Mouse (Mus musculus): ENCODE measurements at regions not wholly inside any gene's neighbourhood (a gene's known extent, or its start where the extent isn't known, plus 50 kb on each side); places are given as distances from the start of the nearest gene placed in this dataset.
"Not testable (repeated sequence)": the region's sequence is repeated elsewhere in the genome, so short reads cannot be mapped to it uniquely, and the experiment has no call there.

- H3K4me1 ChIP-seq (replicated peaks): no peaks in the 10 kb centered on the region
- H3K27me3 ChIP-seq: no peaks in the 10 kb centered on the region
- 79% methylated on average over 1 of the region's 1 CpGs for WGBS
- ATAC-seq (replicated peaks; ENCODE audit: insufficient number of reproducible peaks, insufficient read depth, low FRiP score, low read depth): no peak
- H3K9me3 ChIP-seq (replicated peaks): no peaks in the 10 kb centered on the region
- no peaks in the 10 kb centered on the region for H3K36me3 ChIP-seq
- no peak overlapping the region for H3K27ac ChIP-seq
- H3K9ac ChIP-seq: no peak overlapping the region
- H3K4me3 ChIP-seq: no peak overlapping the region
- H3K4me2 ChIP-seq: no peak overlapping the region
These were observed 95.7 kb downstream of the Mfap3l start for GRCm38 (mm10) chr8:60728339-60728738.

GRCm38 (mm10) chr8:60732545-60732944, 99.9 kb downstream of the Mfap3l start:
- Histone ChIP-seq H3K4me3 (no peak overlapping the region), H3K9ac (no peak overlapping the region), H3K27me3 (no peaks in the 10 kb centered on the region), H3K36me3 (no peaks in the 10 kb centered on the region), H3K9me3 (replicated peaks) (no peaks in the 10 kb centered on the region), H3K4me1 (replicated peaks) (no peaks in the 10 kb centered on the region), H3K4me2 (no peak overlapping the region), H3K27ac (no peak overlapping the region)
- 81% methylated on average over 2 of the region's 2 CpGs for WGBS
- no peak for ATAC-seq (replicated peaks; ENCODE audit: insufficient number of reproducible peaks, insufficient read depth, low FRiP score, low read depth)

- Histone ChIP-seq H3K27ac (no peak overlapping the region), H3K27me3 (no peaks in the 10 kb centered on the region), H3K4me2 (no peak overlapping the region), H3K4me3 (no peak overlapping the region), H3K9ac (no peak overlapping the region), H3K36me3 (no peaks in the 10 kb centered on the region), H3K4me1 (replicated peaks) (no peaks in the 10 kb centered on the region), H3K9me3 (replicated peaks) (no peaks in the 10 kb centered on the region)
- ATAC-seq (replicated peaks; ENCODE audit: insufficient number of reproducible peaks, insufficient read depth, low FRiP score, low read depth): no peak
- 71% methylated on average over 3 of the region's 3 CpGs for WGBS
These were observed 103.3 kb downstream of the Mfap3l start for GRCm38 (mm10) chr8:60735961-60736360.

- H3K9ac ChIP-seq: no peak overlapping the region
These were observed 103.8 kb downstream of the Mfap3l start for GRCm38 (mm10) chr8:60736401-60736800.

GRCm38 (mm10) chr8:60736913-60737312, 104.3 kb downstream of the Mfap3l start:
- H3K36me3 ChIP-seq: no peaks in the 10 kb centered on the region
- H3K4me3 ChIP-seq: no peak overlapping the region
- H3K4me2 ChIP-seq: no peak overlapping the region
- WGBS: 67% methylated on average over 2 of the region's 2 CpGs
- H3K9me3 ChIP-seq (replicated peaks): no peaks in the 10 kb centered on the region
- no peak overlapping the region for H3K27ac ChIP-seq
- H3K27me3 ChIP-seq: no peaks in the 10 kb centered on the region
- no peak for ATAC-seq (replicated peaks; ENCODE audit: insufficient number of reproducible peaks, insufficient read depth, low FRiP score, low read depth)
- H3K9ac ChIP-seq: no peak overlapping the region
- H3K4me1 ChIP-seq (replicated peaks): no peaks in the 10 kb centered on the region

More at GRCm38 (mm10) chr8:60736401-60736800, 103.8 kb downstream of the Mfap3l start:
- Histone ChIP-seq H3K4me3 (no peak overlapping the region), H3K4me2 (no peak overlapping the region), H3K27ac (no peak overlapping the region), H3K4me1 (replicated peaks) (no peaks in the 10 kb centered on the region), H3K36me3 (no peaks in the 10 kb centered on the region), H3K27me3 (no peaks in the 10 kb centered on the region), H3K9me3 (replicated peaks) (no peaks in the 10 kb centered on the region)
- WGBS: 87% methylated on average over 9 of the region's 9 CpGs
- ATAC-seq (replicated peaks; ENCODE audit: insufficient number of reproducible peaks, insufficient read depth, low FRiP score, low read depth): no peak

GRCm38 (mm10) chr8:60737616-60738015, 105.0 kb downstream of the Mfap3l start:
- Histone ChIP-seq H3K4me2 (no peak overlapping the region), H3K9me3 (replicated peaks) (no peaks in the 10 kb centered on the region), H3K36me3 (no peaks in the 10 kb centered on the region), H3K27me3 (no peaks in the 10 kb centered on the region), H3K4me1 (replicated peaks) (no peaks in the 10 kb centered on the region), H3K4me3 (no peak overlapping the region), H3K27ac (no peak overlapping the region), H3K9ac (no peak overlapping the region)
- 88% methylated on average over 1 of the region's 1 CpGs for WGBS
- ATAC-seq (replicated peaks; ENCODE audit: insufficient number of reproducible peaks, insufficient read depth, low FRiP score, low read depth): no peak

DNA sequence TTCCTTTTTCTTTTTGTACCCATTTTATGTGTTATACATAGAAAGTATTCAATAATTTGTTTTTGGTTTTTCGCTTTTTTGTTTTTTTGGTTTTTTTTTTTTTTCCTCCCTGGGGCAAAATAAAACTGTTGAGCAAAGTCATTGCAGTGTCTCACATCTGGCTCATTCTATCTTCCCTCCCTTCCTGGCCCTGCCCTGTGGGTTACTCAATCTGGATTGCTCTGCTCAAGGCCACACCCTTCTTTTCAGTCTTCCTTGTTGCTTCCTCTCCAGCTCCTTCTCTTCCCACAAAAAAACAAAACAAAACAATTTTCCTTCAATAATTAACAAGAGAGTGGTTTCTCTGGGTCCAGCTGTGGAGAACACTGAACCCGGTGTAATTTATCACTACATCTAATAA, 113.2 kb downstream of the Mfap3l start:
- H3K4me1 ChIP-seq (replicated peaks): no peaks in the 10 kb centered on the region
- no peak overlapping the region for H3K4me3 ChIP-seq
- no peaks in the 10 kb centered on the region for H3K9me3 ChIP-seq (replicated peaks)
- no peak overlapping the region for H3K4me2 ChIP-seq
- H3K9ac ChIP-seq: no peak overlapping the region
- H3K36me3 ChIP-seq: no peaks in the 10 kb centered on the region
- no peak for ATAC-seq (replicated peaks; ENCODE audit: insufficient number of reproducible peaks, insufficient read depth, low FRiP score, low read depth)
- no peaks in the 10 kb centered on the region for H3K27me3 ChIP-seq
- WGBS: 81% methylated on average over 2 of the region's 2 CpGs
- no peak overlapping the region for H3K27ac ChIP-seq

- ATAC-seq (replicated peaks; ENCODE audit: insufficient number of reproducible peaks, insufficient read depth, low FRiP score, low read depth): no peak
- no peak overlapping the region for H3K9ac ChIP-seq
- no peaks in the 10 kb centered on the region for H3K9me3 ChIP-seq (replicated peaks)
- no peaks in the 10 kb centered on the region for H3K4me1 ChIP-seq (replicated peaks)
- H3K4me2 ChIP-seq: no peak overlapping the region
- H3K27ac ChIP-seq: no peak overlapping the region
- 59% methylated on average over 3 of the region's 3 CpGs for WGBS
- H3K27me3 ChIP-seq: no peaks in the 10 kb centered on the region
- no peak overlapping the region for H3K4me3 ChIP-seq
- no peaks in the 10 kb centered on the region for H3K36me3 ChIP-seq
These were observed 113.9 kb downstream of the Mfap3l start for GRCm38 (mm10) chr8:60746486-60746885.

DNA sequence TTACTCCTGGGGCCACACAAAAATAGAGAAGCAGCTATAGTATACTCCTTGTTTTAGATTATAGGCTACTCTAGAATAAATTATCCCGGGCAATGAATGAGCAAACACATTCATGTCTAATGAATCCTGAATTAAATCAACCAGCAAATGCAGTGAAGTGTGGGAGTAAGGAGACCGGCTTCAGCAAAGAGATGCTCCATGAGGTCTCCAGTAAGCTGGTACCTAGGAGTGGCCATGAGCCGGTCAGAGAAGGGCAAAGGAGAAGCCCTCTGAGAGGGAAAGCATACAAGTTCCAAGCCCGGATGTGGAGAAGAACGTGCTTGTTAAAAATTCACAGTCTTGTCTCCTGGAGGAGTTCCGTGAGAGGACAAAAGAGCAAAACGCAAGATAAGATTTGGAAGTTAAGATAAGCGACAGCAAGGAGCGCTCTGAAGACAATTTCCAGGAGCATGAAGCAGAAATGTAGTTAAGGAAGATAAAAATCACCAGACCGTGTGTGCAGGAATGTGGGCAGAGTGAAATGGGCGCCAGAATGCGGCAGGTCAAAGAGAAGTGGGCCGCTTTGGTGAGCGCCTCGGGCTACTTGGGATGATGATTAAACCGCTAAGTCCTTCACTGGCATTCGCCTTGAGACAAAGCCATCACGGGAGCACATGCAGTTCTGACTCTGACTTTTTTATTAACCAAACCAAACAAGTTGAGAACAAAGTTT, 123.2 kb downstream of the Mfap3l start:
- no peaks in the 10 kb centered on the region for H3K27me3 ChIP-seq
- H3K4me1 ChIP-seq (replicated peaks): 0 out of 2 replicates have a peak, but pooled peaks cover 2% of the 10 kb centered on the region
- no peaks in the 10 kb centered on the region for H3K36me3 ChIP-seq
- no peak overlapping the region for H3K4me2 ChIP-seq
- H3K9me3 ChIP-seq (replicated peaks): no peaks in the 10 kb centered on the region
- H3K27ac ChIP-seq: no peak overlapping the region
- no peak overlapping the region for H3K4me3 ChIP-seq
- 56% methylated on average over 18 of the region's 18 CpGs for WGBS
- no peak overlapping the region for H3K9ac ChIP-seq
- ATAC-seq (replicated peaks; ENCODE audit: insufficient number of reproducible peaks, insufficient read depth, low FRiP score, low read depth): no peak

DNA sequence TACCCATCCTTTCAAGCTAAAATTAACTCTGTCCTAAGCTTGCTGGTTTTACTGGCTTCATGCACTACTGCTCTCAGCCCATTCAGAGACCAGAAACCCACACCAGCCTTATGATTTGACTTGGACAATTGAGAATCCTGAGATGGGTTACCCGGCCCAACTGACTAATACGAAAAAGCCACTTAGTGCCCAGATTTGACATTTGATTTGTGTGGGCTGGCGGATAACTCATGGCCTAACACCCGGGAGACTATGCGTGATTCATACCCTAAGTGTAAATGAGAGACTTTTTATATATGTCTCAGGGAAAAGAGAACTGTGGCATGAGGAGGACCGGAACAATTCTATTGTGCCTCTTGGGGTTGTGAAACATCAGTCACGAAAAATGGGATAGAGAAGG, 126.3 kb upstream of the Hpf1 start:
- no peaks in the 10 kb centered on the region for H3K9me3 ChIP-seq (replicated peaks)
- H3K4me2 ChIP-seq: no peak overlapping the region
- no peaks in the 10 kb centered on the region for H3K4me1 ChIP-seq (replicated peaks)
- ATAC-seq (replicated peaks; ENCODE audit: insufficient number of reproducible peaks, insufficient read depth, low FRiP score, low read depth): no peak
- 87% methylated on average over 7 of the region's 7 CpGs for WGBS
- H3K4me3 ChIP-seq: no peak overlapping the region
- no peaks in the 10 kb centered on the region for H3K36me3 ChIP-seq
- no peak overlapping the region for H3K27ac ChIP-seq
- no peaks in the 10 kb centered on the region for H3K27me3 ChIP-seq
- H3K9ac ChIP-seq: no peak overlapping the region

GRCm38 (mm10) chr8:60773350-60773749, 116.9 kb upstream of the Hpf1 start:
- H3K36me3 ChIP-seq: no peaks in the 10 kb centered on the region
- H3K9ac ChIP-seq: no peak overlapping the region
- no peak for ATAC-seq (replicated peaks; ENCODE audit: insufficient number of reproducible peaks, insufficient read depth, low FRiP score, low read depth)
- no peaks in the 10 kb centered on the region for H3K27me3 ChIP-seq
- 30% methylated on average over 4 of the region's 4 CpGs for WGBS
- H3K4me2 ChIP-seq: no peak overlapping the region
- no peak overlapping the region for H3K27ac ChIP-seq
- H3K9me3 ChIP-seq (replicated peaks): no peaks in the 10 kb centered on the region
- no peak overlapping the region for H3K4me3 ChIP-seq
- H3K4me1 ChIP-seq (replicated peaks): no peaks in the 10 kb centered on the region

DNA sequence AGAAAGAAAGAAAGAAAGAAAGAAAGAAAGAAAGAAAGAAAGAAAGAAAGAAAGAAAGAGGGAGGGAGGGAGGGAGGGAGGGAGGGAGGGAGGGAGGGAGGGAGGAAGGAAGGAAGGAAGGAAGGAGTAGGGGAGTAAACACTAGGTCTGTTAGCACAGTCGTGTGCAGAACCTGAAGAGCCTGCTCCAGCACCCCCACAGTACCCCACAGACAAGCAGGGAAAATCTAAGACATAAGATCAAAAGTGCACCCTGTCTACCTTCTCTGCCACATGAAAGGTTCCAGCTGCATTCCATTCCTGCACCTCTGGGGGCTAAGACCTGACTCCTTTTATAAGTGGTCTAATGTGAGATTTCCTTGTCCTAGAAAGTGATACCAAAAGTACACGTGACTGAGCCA, 114.0 kb upstream of the Hpf1 start:
- not testable (repeated sequence) for H3K9ac ChIP-seq; H3K36me3 ChIP-seq; H3K27ac ChIP-seq; H3K9me3 ChIP-seq (replicated peaks); ATAC-seq (replicated peaks; ENCODE audit: insufficient number of reproducible peaks, insufficient read depth, low FRiP score, low read depth); H3K27me3 ChIP-seq; H3K4me1 ChIP-seq (replicated peaks); H3K4me2 ChIP-seq; H3K4me3 ChIP-seq
- 23% methylated on average over 2 of the region's 2 CpGs for WGBS

All from heart, embryonic 15.5 days (tissue).